Mouse (Mus musculus) heart, embryonic 14.5 days (tissue): Measurements from ENCODE around the gene Icosl. TPM values are rescaled to one million over a fixed set of nuclear protein-coding genes. Genes with fewer than 3 reads are reported as not detected.

Experiments used
- ATAC-seq: fragments of 200-750 bp; cut with Nextera tagmentation; 2 replicates; pipeline ENCODE4 v1.8.0; 2017; ENCODE audit warnings: low read depth, moderate TSS enrichment; ENCODE audit not compliant: insufficient number of reproducible peaks, insufficient read depth, low FRiP score
- H3K27ac ChIP-seq, 2 experiments: fragments of 200-500 bp in 1 of 2; fragments of 300-500 bp in 1 of 2; sonication (generic) in 1 of 2; replicated peaks in 1 of 2; 2 replicates each; pipeline ENCODE4 v1.5.1; 2012 to 2014; ENCODE audit warnings: low read depth in 2 of 2, low read length in 2 of 2, control low read depth in 1 of 2, mild to moderate bottlenecking in 1 of 2, mixed read lengths in 1 of 2; ENCODE audit not compliant: control insufficient read depth in 1 of 2, insufficient read depth in 1 of 2
- H3K27me3 ChIP-seq: fragments of 300-500 bp; sonication (generic); 2 replicates; pipeline ENCODE4 v1.6.1; 2014; ENCODE audit warnings: mild to moderate bottlenecking, low read length, control low read depth; ENCODE audit not compliant: control insufficient read depth, insufficient read depth
- H3K36me3 ChIP-seq: fragments of 300-500 bp; sonication (generic); 2 replicates; pipeline ENCODE4 v1.6.1; 2014; ENCODE audit warnings: mild to moderate bottlenecking, control low read depth, low read length, mixed read lengths; ENCODE audit not compliant: control insufficient read depth, insufficient read depth
- H3K4me1 ChIP-seq, 2 experiments: fragments of 200-500 bp in 1 of 2; fragments of 300-500 bp in 1 of 2; sonication (generic) in 1 of 2; 2 replicates each; pipeline ENCODE4 v1.6.1; 2012 to 2014; ENCODE audit warnings: low read length in 2 of 2, control low read depth in 1 of 2, mixed read lengths in 1 of 2; ENCODE audit not compliant: control insufficient read depth in 2 of 2, insufficient read depth in 2 of 2
- H3K4me2 ChIP-seq: fragments of 300-500 bp; sonication (generic); 2 replicates; pipeline ENCODE4 v1.6.1; 2014; ENCODE audit warnings: mild to moderate bottlenecking, low read length
- H3K4me3 ChIP-seq, 2 experiments: fragments of 200-500 bp in 1 of 2; fragments of 300-500 bp in 1 of 2; sonication (generic) in 1 of 2; 2 replicates each; pipeline ENCODE4 v1.5.1; 2012 to 2014; ENCODE audit warnings: low read length in 2 of 2, mild to moderate bottlenecking in 2 of 2, control low read depth in 1 of 2, low read depth in 1 of 2, moderate library complexity in 1 of 2; ENCODE audit not compliant: control insufficient read depth in 1 of 2, insufficient read depth in 1 of 2
- H3K9ac ChIP-seq: fragments of 300-500 bp; sonication (generic); 2 replicates; pipeline ENCODE4 v1.6.1; 2014; ENCODE audit warnings: mild to moderate bottlenecking, low read length
- H3K9me3 ChIP-seq: fragments of 300-500 bp; sonication (generic); 2 replicates; pipeline ENCODE4 v1.6.1; 2016; ENCODE audit warnings: low read length, control low read depth; ENCODE audit not compliant: control insufficient read depth
- WGBS: fragments of 180-500 bp; shearing (Covaris S2); extraction: QIAGEN DNeasy Blood & Tissue Kit; methylation state at CpG from one replicate; pipeline ENCODE4 v1.1.7; 2014; 5-methylcytosine and 5-hydroxymethylcytosine counted together
- polyA plus RNA-seq: library from polyadenylated mRNA; unstranded; fragments of >200 nt; fragmentation: Nextera tagmentation; extraction: Ambion mirVana; gene quantifications from 2 replicates; pipeline ENCODE4 v1.2.1, GENCODE M21; 2014

Gene Icosl
- polyA plus RNA-seq, 1 experiment from 2014 or later = 1.5 TPM

DNA sequence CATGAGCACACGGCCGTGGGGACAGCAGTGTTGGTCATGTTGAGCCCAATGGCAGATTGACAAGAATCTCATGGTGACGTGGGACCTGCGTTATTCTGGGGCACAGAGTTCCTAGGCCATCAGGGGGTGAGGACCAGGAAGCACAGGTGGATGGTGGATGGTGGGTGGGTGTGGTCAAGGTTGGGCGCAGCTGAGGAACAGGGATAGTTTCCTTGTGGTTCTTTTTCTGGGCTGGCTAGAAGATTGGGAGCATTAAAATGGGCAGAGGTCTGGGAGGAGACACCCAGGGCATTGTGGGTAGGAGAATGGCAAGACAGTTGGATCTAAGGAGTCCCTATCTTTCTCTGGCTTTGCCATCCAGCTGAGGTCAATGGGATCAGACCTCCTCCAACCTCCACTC is 27.5 kb upstream of the Icosl start, which contains the start of gene Dnmt3l:
Dnmt3l (plus strand) TSS at position 301 of the 400 bp plus-strand sequence.
- H3K4me1 ChIP-seq = peaks cover 2 to 3% of the 10 kb centered on the region in 2 experiments; a peak in 2 of 4 replicates
- H3K9ac ChIP-seq = no peak within 1 kb of the TSS
- no peak within 1 kb of the TSS for H3K4me3 ChIP-seq
- H3K27ac ChIP-seq = no peak within 1 kb of the TSS
- no peaks in the 10 kb centered on the region for H3K36me3 ChIP-seq
- no peak within 1 kb of the TSS for H3K4me2 ChIP-seq
- no peaks in the 10 kb centered on the region for H3K9me3 ChIP-seq
- no peak for ATAC-seq
- peaks cover 5% of the 10 kb centered on the region for H3K27me3 ChIP-seq
- 89% methylated on average over 5 of the region's 5 CpGs for WGBS

DNA sequence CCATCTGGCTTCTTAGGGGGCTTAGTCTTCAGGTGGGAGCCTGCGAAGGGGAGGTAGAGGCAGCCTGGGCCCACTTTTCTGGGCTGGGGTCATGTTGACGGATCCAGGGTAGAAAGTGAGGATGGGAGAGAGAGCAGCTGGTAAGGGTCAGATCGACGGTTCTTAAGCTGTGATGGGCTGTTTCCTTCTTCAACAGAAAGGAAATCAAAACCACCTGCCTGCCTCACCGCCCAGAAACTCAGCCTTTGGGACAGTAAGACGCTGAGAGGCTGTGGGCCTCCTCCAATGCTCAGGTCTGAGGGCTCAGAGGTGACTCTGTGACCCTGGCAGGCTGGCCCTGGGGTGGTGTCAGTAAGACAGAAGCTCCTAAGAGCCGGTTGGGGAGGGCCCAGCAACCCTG is 27.0 kb upstream of the Icosl start:
- no peaks in the 10 kb centered on the region for H3K36me3 ChIP-seq
- H3K27me3 ChIP-seq = peaks cover 5% of the 10 kb centered on the region
- no peaks in the 10 kb centered on the region for H3K9me3 ChIP-seq
- no peak overlapping the region for H3K27ac ChIP-seq
- whole genome bisulfite sequencing = 67% methylated on average over 7 of the region's 7 CpGs
- H3K4me2 ChIP-seq = no peak overlapping the region
- H3K9ac ChIP-seq = no peak overlapping the region
- H3K4me3 ChIP-seq = no peak overlapping the region
- H3K4me1 ChIP-seq = peaks cover 2 to 3% of the 10 kb centered on the region in 2 experiments; a peak in 2 of 4 replicates
- ATAC-seq = no peak

GRCm38 (mm10) chr10:78042697-78043405 is 26.3 kb upstream of the Icosl start:
- Histone ChIP-seq H3K9ac (peak overlapping the region; percentile 25; the same call in 1 of the 2 replicates), H3K27ac (no peak overlapping the region), H3K4me3 (peak overlapping the region; percentile 6 to 15; a peak in 2 of 4 replicates), H3K9me3 (no peaks in the 10 kb centered on the region), H3K4me1 (peaks cover 2 to 3% of the 10 kb centered on the region in 2 experiments; a peak in 2 of 4 replicates), H3K27me3 (peaks cover 5% of the 10 kb centered on the region), H3K36me3 (no peaks in the 10 kb centered on the region), H3K4me2 (peak overlapping the region; percentile 56)
- ATAC-seq = 0 out of 2 replicates have a peak, but pooled peaks have one; percentile 23
- 62% methylated on average over 14 of the region's 14 CpGs for WGBS

GRCm38 (mm10) chr10:78043406-78043836 is 25.7 kb upstream of the Icosl start, which contains the start of gene Aire:
TSS of gene Aire (minus strand) at chr10:78043610.
- WGBS = 2% methylated on average over 27 of the region's 27 CpGs
- H3K27me3 ChIP-seq = peaks cover 5% of the 10 kb centered on the region
- H3K4me3 ChIP-seq = peak within 1 kb of the TSS; percentile 6 to 15; a peak in 3 of 4 replicates
- H3K36me3 ChIP-seq = no peaks in the 10 kb centered on the region
- no peak for ATAC-seq
- peak within 1 kb of the TSS; percentile 25; the same call in 1 of the 2 replicates for H3K9ac ChIP-seq
- H3K9me3 ChIP-seq = no peaks in the 10 kb centered on the region
- H3K4me1 ChIP-seq = peaks cover 2 to 3% of the 10 kb centered on the region in 2 experiments; a peak in 2 of 4 replicates
- H3K4me2 ChIP-seq = peak within 1 kb of the TSS; percentile 56
- H3K27ac ChIP-seq = no peak within 1 kb of the TSS

DNA sequence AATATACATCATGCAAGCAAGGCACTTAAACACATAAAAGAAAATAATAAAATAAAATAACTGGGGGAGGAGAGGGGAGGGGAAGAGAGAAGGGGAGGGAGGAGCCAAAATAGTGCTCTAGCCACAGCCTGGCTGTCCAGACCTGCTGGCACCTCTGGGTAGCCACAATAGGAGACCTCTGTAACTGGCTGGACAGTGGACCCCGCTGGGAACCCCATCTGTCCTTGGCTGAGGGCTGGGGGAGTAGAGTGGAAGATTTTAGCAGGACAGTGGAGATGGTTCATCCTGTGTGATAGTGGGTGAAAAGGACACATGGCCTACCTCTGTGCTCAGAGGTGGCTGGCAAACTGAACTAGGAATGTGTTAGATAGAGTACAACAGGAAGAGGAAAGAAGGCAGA is 24.6 kb upstream of the Icosl start:
- Histone ChIP-seq H3K4me3 (no peak overlapping the region), H3K27ac (no peak overlapping the region), H3K9ac (no peak overlapping the region), H3K36me3 (no peaks in the 10 kb centered on the region), H3K9me3 (no peaks in the 10 kb centered on the region), H3K4me1 (peaks cover 2 to 3% of the 10 kb centered on the region in 2 experiments; a peak in 2 of 4 replicates), H3K27me3 (peaks cover 5% of the 10 kb centered on the region), H3K4me2 (no peak overlapping the region)
- 72% methylated on average over 1 of the region's 1 CpGs for WGBS
- ATAC-seq = no peak

- Histone ChIP-seq H3K27me3 (peaks cover 5% of the 10 kb centered on the region), H3K9ac (no peak overlapping the region), H3K36me3 (no peaks in the 10 kb centered on the region), H3K9me3 (no peaks in the 10 kb centered on the region), H3K4me2 (no peak overlapping the region), H3K4me1 (peaks cover 2 to 3% of the 10 kb centered on the region in 2 experiments; a peak in 2 of 4 replicates), H3K27ac (no peak overlapping the region), H3K4me3 (no peak overlapping the region)
- 79% methylated on average over 4 of the region's 4 CpGs for WGBS
- no peak for ATAC-seq
These were observed 22.7 kb upstream of the Icosl start for GRCm38 (mm10) chr10:78046388-78046787.

- Histone ChIP-seq H3K4me3 (no peak overlapping the region), H3K27ac (no peak overlapping the region), H3K4me1 (peaks cover 2% of the 10 kb centered on the region in 2 experiments; a peak in 2 of 4 replicates), H3K9ac (no peak overlapping the region), H3K27me3 (no peaks in the 10 kb centered on the region), H3K9me3 (no peaks in the 10 kb centered on the region), H3K36me3 (no peaks in the 10 kb centered on the region), H3K4me2 (no peak overlapping the region)
- 85% methylated on average over 9 of the region's 10 CpGs for WGBS
- no peak for ATAC-seq
These were observed 20.9 kb upstream of the Icosl start for GRCm38 (mm10) chr10:78048061-78048730.
